Mouse (Mus musculus) lung, embryonic 14.5 days (tissue): Measurements from ENCODE around the gene Mmp27. TPM values are rescaled to one million over a fixed set of nuclear protein-coding genes. Genes with fewer than 3 reads are reported as not detected.

Source experiments
- ATAC-seq: fragments of 200-750 bp; cut with Nextera tagmentation; 2 replicates; pipeline ENCODE4 v1.8.0; 2017; ENCODE audit warnings: mild to moderate bottlenecking, moderate TSS enrichment, moderate library complexity; ENCODE audit not compliant: insufficient read depth
- DNase-seq: peaks from one replicate; pipeline ENCODE4 v3.0.0-alpha.2; 2015
- H3K27ac ChIP-seq: fragments of 300-500 bp; sonication (generic); 2 replicates; pipeline ENCODE4 v1.5.1; 2014; ENCODE audit warnings: low read depth, mild to moderate bottlenecking, moderate library complexity
- H3K27me3 ChIP-seq: fragments of 300-500 bp; sonication (generic); 2 replicates; pipeline ENCODE4 v1.6.1; 2014; ENCODE audit warnings: low read length, control low read depth; ENCODE audit not compliant: insufficient read depth
- H3K36me3 ChIP-seq: fragments of 300-500 bp; sonication (generic); 2 replicates; pipeline ENCODE4 v1.6.1; 2014; ENCODE audit warnings: control low read depth; ENCODE audit not compliant: insufficient read depth
- H3K4me1 ChIP-seq: fragments of 300-500 bp; sonication (generic); 2 replicates; pipeline ENCODE4 v1.6.1; 2014; ENCODE audit warnings: antibody characterized with exemption, control low read depth; ENCODE audit not compliant: insufficient read depth
- H3K4me2 ChIP-seq: fragments of 300-500 bp; sonication (generic); 2 replicates; pipeline ENCODE4 v1.6.1; 2014; ENCODE audit warnings: mild to moderate bottlenecking
- H3K4me3 ChIP-seq: fragments of 300-500 bp; sonication (generic); 2 replicates; pipeline ENCODE4 v1.5.1; 2014; ENCODE audit warnings: low read depth, low read length
- H3K9ac ChIP-seq: fragments of 300-500 bp; sonication (generic); 2 replicates; pipeline ENCODE4 v1.6.1; 2014
- H3K9me3 ChIP-seq: fragments of 300-500 bp; sonication (generic); 2 replicates; pipeline ENCODE4 v1.6.1; 2016; ENCODE audit warnings: low read depth, low read length, control low read depth
- CTCF ChIP-seq: IDR thresholded peaks from 2 replicates; pipeline ENCODE4 v1.5.1; 2016; ENCODE audit warnings: antibody characterized with exemption, low read depth
- WGBS: fragments of 180-500 bp; shearing (Covaris S2); extraction: QIAGEN DNeasy Blood & Tissue Kit; methylation state at CpG from one replicate; pipeline ENCODE4 v1.1.7; 2014; 5-methylcytosine and 5-hydroxymethylcytosine counted together
- polyA plus RNA-seq: library from polyadenylated mRNA; unstranded; fragments of >200 nt; fragmentation: Nextera tagmentation; extraction: Ambion mirVana; gene quantifications from 2 replicates; pipeline ENCODE4 v1.2.1, GENCODE M21; 2014

Gene Mmp27
- polyA plus RNA-seq, 1 experiment from 2014 or later, result not detected

GRCm38 (mm10) chr9:7602982-7603742 lies 32.0 kb downstream of the Mmp27 start:
- Histone ChIP-seq H3K27me3 (no peaks in the 10 kb centered on the region), H3K4me3 (no peak overlapping the region), H3K4me2 (no peak overlapping the region), H3K4me1 (no peaks in the 10 kb centered on the region), H3K36me3 (no peaks in the 10 kb centered on the region), H3K9ac (no peak overlapping the region), H3K9me3 (no peaks in the 10 kb centered on the region), H3K27ac (no peak overlapping the region)
- DNase-seq (peak; percentile 85), ATAC-seq (0 out of 2 replicates have a peak, but pooled peaks have one; percentile 60)
- TF ChIP-seq CTCF, result peak; percentile 96
- 2% methylated on average over 3 of the region's 3 CpGs for WGBS

GRCm38 (mm10) chr9:7604005-7604404 lies 32.8 kb downstream of the Mmp27 start:
- Histone ChIP-seq H3K4me2 (no peak overlapping the region), H3K9me3 (no peaks in the 10 kb centered on the region), H3K27me3 (no peaks in the 10 kb centered on the region), H3K9ac (no peak overlapping the region), H3K36me3 (no peaks in the 10 kb centered on the region), H3K4me1 (no peaks in the 10 kb centered on the region), H3K4me3 (no peak overlapping the region), H3K27ac (no peak overlapping the region)
- no peak for ATAC-seq
- no peak for DNase-seq
- 56% methylated on average over 6 of the region's 6 CpGs for WGBS
- TF ChIP-seq CTCF, result no peak

- H3K27me3 ChIP-seq, result no peaks in the 10 kb centered on the region
- no peak for TF ChIP-seq CTCF
- H3K4me3 ChIP-seq, result no peak overlapping the region
- H3K36me3 ChIP-seq, result no peaks in the 10 kb centered on the region
- no peaks in the 10 kb centered on the region for H3K9me3 ChIP-seq
- ATAC-seq (no peak), DNase-seq (no peak)
- WGBS, result 86% methylated on average over 12 of the region's 12 CpGs
- H3K27ac ChIP-seq, result no peak overlapping the region
- no peaks in the 10 kb centered on the region for H3K4me1 ChIP-seq
- no peak overlapping the region for H3K9ac ChIP-seq
- no peak overlapping the region for H3K4me2 ChIP-seq
Measured at GRCm38 (mm10) chr9:7605638-7606037, 34.4 kb downstream of the Mmp27 start.

- Histone ChIP-seq H3K4me3 (no peak overlapping the region), H3K36me3 (no peaks in the 10 kb centered on the region), H3K9me3 (no peaks in the 10 kb centered on the region), H3K9ac (no peak overlapping the region), H3K4me1 (no peaks in the 10 kb centered on the region), H3K4me2 (no peak overlapping the region), H3K27me3 (no peaks in the 10 kb centered on the region), H3K27ac (no peak overlapping the region)
- TF ChIP-seq CTCF, result no peak
- DNase-seq (no peak), ATAC-seq (no peak)
- WGBS, result 68% methylated on average over 3 of the region's 3 CpGs
Measured at GRCm38 (mm10) chr9:7622582-7622981, 51.4 kb downstream of the Mmp27 start.

- Histone ChIP-seq H3K9me3 (no peaks in the 10 kb centered on the region), H3K27me3 (no peaks in the 10 kb centered on the region), H3K4me1 (no peaks in the 10 kb centered on the region), H3K4me2 (no peak within 1 kb of the TSS), H3K27ac (no peak within 1 kb of the TSS), H3K4me3 (no peak within 1 kb of the TSS), H3K36me3 (no peaks in the 10 kb centered on the region), H3K9ac (no peak within 1 kb of the TSS)
- ATAC-seq, result no peak
- no peak for DNase-seq
- no peak for TF ChIP-seq CTCF
Measured at GRCm38 (mm10) chr9:7627931-7628330, 56.7 kb downstream of the Mmp27 start, which contains the start of gene Mmp20. Mmp20 (plus strand) TSS chr9:7628231.

Other genes with a start within 250 kb of the Mmp27 start
- 0.50 TPM in 1 of 2 replicates, not detected in the other for gene Mmp12, start 227.0 kb upstream of the Mmp27 start, polyA plus RNA-seq
- gene Mmp1b, start 183.3 kb upstream of the Mmp27 start, polyA plus RNA-seq, result not detected in 2 replicates
- not detected in 2 replicates for gene Mmp3, start 125.6 kb upstream of the Mmp27 start, polyA plus RNA-seq
- not detected in 2 replicates for gene Mmp10, start 69.0 kb upstream of the Mmp27 start, polyA plus RNA-seq
- 0.24 and 0.69 TPM in 2 replicates for gene Mmp8, start 12.9 kb upstream of the Mmp27 start, polyA plus RNA-seq
- gene Mmp20, start 56.8 kb downstream of the Mmp27 start, polyA plus RNA-seq, result not detected in 2 replicates
- 0.17 and 0.23 TPM in 2 replicates for gene Mmp7, start 120.7 kb downstream of the Mmp27 start, polyA plus RNA-seq
- gene Tmem123, start 192.6 kb downstream of the Mmp27 start, polyA plus RNA-seq, result 145 and 156 TPM in 2 replicates